Mouse (Mus musculus) MEL-GATA-1-ER (cell line): ENCODE results near the gene Adm2.
A peak's percentile ranks its signal among the peaks of the same experiment; 100 is the strongest.

ENCODE experiments used
- DNase-seq: peaks from one replicate; pipeline ENCODE4 v3.0.0-alpha.2; 2012; ENCODE audit warnings: low read depth; ENCODE audit errors: extremely low read depth

The Adm2 gene

DNA sequence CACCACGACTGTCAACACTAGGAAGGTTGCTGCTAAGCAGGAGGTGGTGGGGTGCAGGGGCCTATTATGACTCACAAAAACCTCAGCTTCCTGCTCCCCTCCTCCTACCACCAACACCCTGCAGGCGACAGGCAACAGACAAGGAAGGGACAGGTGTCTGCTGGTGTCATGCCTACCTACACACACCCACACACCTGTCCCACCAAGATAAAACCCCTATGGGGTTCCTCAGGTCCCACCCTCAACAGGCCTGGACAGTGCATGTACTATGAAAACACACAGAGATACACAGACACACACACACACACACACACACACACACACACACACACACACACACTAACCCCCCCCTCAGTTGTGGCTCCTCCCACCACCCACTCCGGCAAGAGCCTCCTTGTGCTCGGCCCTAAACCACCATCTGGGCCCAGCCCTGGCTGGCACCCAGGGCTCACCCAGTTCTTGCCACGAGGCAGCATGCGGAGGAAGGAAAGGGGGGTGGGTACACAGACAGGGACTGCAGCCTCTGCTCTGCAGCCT is 12.5 kb upstream of the Adm2 start:
- DNase-seq, result no peak

GRCm38 (mm10) chr15:89313359-89313758 is 9.2 kb upstream of the Adm2 start:
- no peak for DNase-seq

- no peak for DNase-seq
Observed at GRCm38 (mm10) chr15:89314107-89314506, 8.4 kb upstream of the Adm2 start.

GRCm38 (mm10) chr15:89314511-89315189 is 7.9 kb upstream of the Adm2 start:
- DNase-seq, result no peak

GRCm38 (mm10) chr15:89315190-89315731 is 7.3 kb upstream of the Adm2 start, which contains the start of gene Sbf1:
Gene Sbf1, minus strand, starts transcription at chr15:89315311.
- DNase-seq, result peak; percentile 80

GRCm38 (mm10) chr15:89316146-89316545 is 6.4 kb upstream of the Adm2 start:
- DNase-seq, result no peak

GRCm38 (mm10) chr15:89321264-89321663 is 1.3 kb upstream of the Adm2 start:
- DNase-seq, result peak; percentile 77

DNA sequence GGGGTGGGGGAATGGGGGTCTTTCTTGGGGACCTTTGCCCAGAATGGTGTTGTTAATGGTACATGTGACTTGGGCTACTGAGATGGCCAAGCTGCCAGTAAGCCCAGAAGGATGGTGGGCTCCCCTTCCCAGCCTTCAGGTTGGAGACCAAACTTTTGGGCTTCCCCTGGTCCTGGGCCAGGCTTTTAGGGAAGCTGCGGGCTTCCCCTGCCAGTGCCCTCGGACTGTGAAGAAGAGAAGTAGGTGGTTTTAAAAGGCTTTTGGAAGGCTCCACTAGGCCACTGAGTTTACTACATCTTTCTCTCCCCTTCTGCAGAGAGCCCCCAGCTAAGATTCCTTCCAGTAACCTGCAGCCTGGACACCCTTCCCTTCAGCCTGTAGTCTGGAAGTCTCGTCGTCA is 1.1 kb downstream of the Adm2 start:
- DNase-seq, result no peak

DNA sequence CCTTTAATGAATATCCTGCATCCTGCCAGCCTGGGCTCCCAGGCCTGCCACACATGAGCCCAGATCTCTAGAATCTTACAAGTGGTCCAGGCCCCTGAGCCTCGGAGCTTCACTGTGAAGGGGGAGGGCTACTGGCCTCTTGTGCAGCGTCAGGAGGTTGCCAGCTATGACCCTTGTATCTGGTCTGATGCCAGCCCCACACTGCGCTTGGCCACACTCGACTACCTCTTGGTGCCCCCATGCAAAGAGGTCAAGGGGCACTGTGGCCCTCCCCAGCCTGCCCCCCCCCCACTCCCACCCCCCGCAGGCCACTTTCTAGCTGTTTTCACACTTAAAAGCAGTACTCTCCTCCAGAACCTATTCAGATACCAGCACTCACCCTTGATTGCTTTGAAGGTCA is 3.9 kb downstream of the Adm2 start:
- no peak for DNase-seq

GRCm38 (mm10) chr15:89334271-89334670 is 11.8 kb downstream of the Adm2 start, which contains the start of gene Miox:
Gene Miox, plus strand, starts transcription at chr15:89334398.
- DNase-seq, result no peak

- no peak for DNase-seq
Observed at GRCm38 (mm10) chr15:89334774-89335537, 12.4 kb downstream of the Adm2 start.

DNA sequence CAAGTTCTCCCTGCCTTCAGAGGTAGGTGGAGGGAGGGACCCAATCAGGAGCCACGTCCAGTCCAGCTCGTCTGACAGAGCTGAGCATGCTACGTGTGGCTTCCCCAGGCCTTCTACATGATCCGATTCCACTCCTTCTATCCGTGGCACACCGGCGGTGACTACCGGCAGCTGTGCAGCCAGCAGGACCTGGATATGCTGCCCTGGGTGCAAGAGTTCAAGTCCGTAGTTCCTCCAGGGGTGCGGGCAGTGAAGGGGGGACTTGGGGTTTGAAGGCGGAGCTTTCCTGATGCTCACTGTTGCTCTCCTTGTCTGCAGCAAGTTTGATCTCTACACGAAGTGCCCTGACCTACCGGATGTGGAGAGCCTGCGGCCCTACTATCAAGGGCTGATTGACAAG is 13.9 kb downstream of the Adm2 start:
- no peak for DNase-seq

- no peak for DNase-seq
Observed at GRCm38 (mm10) chr15:89339696-89340095, 17.2 kb downstream of the Adm2 start.

DNA sequence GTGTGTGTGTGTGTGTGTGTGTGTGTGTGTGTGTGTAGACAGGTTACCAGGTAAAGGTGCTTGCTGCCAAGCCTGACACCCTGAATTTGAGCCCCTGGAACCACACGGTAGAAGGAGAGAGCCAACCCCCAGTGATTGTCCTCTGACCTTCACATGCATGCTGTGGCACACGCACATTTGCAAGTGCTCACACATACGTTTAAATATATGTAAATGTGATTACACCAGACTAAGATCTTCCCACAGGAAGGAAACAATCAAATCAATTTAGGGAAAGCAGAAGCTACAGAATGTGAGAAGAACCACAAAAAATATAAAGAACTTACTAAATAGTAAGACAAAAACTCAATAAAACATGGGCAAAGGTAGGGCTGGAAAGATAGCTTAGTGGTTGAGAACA is 17.6 kb downstream of the Adm2 start:
- no peak for DNase-seq

DNA sequence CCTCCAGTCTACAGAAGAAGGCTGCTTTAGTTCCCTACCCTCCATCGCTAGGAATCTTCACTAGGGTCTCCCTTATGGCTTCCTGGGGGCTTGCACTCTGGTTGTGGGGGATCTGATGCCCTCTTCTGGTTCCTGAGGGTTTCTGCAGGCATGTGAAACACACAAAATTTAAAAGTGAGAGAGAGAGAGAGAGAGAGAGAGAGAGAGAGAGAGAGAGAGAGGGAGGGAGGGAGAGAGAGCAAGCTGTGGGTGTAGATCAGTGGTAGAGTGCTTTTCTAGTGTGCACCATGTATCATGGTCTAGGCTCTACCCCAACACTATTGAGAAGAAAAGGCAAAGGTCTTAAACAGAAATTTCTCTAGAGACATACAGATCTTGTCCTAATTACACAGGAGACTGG is 19.2 kb downstream of the Adm2 start:
- DNase-seq, result no peak

- no peak for DNase-seq
Observed at GRCm38 (mm10) chr15:89343325-89343724, 20.8 kb downstream of the Adm2 start.

GRCm38 (mm10) chr15:89350447-89350846 is 27.9 kb downstream of the Adm2 start:
- DNase-seq, result no peak

GRCm38 (mm10) chr15:89351302-89351701 is 28.8 kb downstream of the Adm2 start:
- DNase-seq, result no peak

- no peak for DNase-seq
Observed at GRCm38 (mm10) chr15:89352054-89352453, 29.5 kb downstream of the Adm2 start.

GRCm38 (mm10) chr15:89352795-89353194 is 30.3 kb downstream of the Adm2 start:
- no peak for DNase-seq

DNA sequence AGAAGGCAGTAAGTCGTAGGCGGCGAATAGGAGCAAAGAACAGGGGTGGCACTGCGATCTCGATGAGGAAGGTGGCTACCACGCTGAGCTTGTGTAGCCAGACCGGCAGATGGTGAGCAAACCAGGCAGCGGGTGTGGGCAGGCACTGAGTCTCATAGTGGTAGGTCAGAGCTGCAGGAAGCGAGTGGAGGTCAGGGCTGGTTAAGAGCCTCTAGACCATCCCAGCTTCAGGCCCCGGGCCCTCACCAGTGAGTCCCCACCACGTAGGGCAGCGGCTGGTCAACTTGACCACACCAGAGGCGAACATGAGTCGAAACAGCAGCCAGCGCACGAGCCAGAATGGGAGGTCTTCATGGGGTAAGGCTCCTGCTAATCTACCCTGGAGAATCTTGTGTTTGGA is 31.3 kb downstream of the Adm2 start:
- no peak for DNase-seq

DNA sequence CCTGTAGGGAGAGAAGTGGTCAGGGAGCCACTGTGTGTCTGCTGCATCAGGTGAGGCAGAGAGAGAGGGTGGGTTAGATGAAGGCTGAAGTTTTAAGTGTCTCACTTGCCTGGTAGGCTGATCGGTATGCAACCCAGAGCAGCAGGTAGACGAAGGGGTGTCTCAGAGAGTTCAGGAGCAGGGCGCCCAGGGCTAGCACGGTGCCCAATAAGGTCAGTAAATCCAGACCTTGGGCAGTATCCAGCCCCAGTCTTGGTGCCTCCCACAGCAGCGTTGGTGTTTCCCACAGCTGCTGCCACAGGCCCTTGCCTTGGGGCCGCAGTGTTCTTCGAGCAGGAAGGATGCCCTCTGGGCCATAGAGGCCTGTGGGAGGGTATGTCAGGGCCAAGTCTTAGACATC is 31.9 kb downstream of the Adm2 start:
- DNase-seq, result no peak
